Mouse (Mus musculus): ENCODE data around the gene Rsbn1.

GRCm38 (mm10) chr3:103944794-103945562 is 31.1 kb downstream of the Rsbn1 start:
- no peak for TF ChIP-seq CTCF (IDR thresholded peaks at IDR 0.05; ENCODE audit: control insufficient read depth, insufficient read depth, low read length)
- TF ChIP-seq POLR2A (IDR thresholded peaks at IDR 0.05; ENCODE audit: borderline replicate concordance, control insufficient read depth, low read depth, low read length), result no peak
